Mouse (Mus musculus) cerebellum, adult 2 months (tissue): ENCODE measurements around the gene Oas1d.
"Not testable (repeated sequence)": the region's sequence is repeated elsewhere in the genome, so short reads cannot be mapped to it uniquely, and the experiment has no call there.

ENCODE experiments used
- CTCF ChIP-seq: fragments of 200-500 bp; IDR thresholded peaks from 2 replicates; pipeline ENCODE4 v1.5.1; 2011; ENCODE audit warnings: low read depth, mild to moderate bottlenecking, control low read depth, low read length, moderate library complexity, borderline replicate concordance; ENCODE audit not compliant: insufficient read depth
- POLR2A ChIP-seq: fragments of 200-500 bp; IDR thresholded peaks from 2 replicates; pipeline ENCODE4 v1.6.1; 2011; ENCODE audit warnings: low read length, control low read depth, borderline replicate concordance; ENCODE audit not compliant: insufficient read depth

DNA sequence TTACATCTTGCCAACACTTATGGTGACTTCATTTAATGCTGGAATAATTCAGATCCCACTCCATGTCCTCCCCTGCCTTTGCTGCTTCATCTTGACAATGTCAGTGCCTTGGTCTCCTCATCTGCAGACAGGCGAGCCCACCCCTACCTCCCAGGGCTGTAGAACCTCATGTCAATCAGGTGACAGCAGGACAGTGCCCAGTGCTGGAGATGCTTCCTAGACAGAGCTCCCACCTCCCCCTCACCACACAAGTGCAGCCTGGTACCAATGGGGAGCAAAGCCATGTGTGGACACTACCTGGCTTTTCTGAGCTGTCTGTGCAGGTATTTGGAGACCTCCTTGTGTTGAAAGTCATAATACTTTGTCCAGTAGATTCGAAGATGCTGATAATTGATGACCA is 35.5 kb upstream of the Oas1d start:
- not testable (repeated sequence) for TF ChIP-seq CTCF, POLR2A
